15 mouse cellular contexts compared by ENCODE assay signal in the genomic region with DNA sequence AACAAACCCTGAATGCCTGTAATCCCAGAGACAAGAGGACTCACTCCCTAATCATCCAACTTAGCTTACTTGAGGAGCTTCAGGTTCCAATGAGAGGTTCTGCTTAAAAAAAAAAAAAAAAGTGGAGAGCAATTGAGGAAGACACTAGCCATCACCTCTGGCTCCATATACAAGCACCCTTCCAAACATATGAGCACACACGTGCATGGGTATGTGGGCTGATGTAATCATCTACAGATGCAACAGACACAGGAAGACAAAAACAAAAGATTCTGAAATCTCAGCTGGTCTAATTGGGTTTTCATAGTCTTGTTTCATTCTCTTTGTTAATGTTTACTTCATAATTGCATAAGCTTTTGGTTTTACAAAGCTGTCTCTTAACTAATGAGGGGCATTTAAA. TPM values are rescaled to one million over a fixed set of nuclear protein-coding genes. Genes with fewer than 3 reads are reported as not detected.
A peak's percentile ranks its signal among the peaks of the same experiment; 100 is the strongest.
DNase-seq lines count a peak whose midpoint lies in the region; ATAC-seq lines count a peak whose summit lies in the region.
"Had no signal": no experiment of that assay in that cellular context is flagged by ENCODE, and none has a peak within 500 bp of the region (broad histone marks: within the 10 kb centered on the region; RNA-seq: fewer than 3 reads in every experiment).

No protein-coding gene starts in this region.

- no peaks in the 10 kb centered on the region for H3K9me3 ChIP-seq in erythroblast, embryonic 14.5 days (ENCODE audit: control insufficient read depth, low read length)
- no peaks in the 10 kb centered on the region for H3K9me3 ChIP-seq in liver, embryonic 11.5 days (ENCODE audit: control insufficient read depth, low read length)
- no peaks in the 10 kb centered on the region for H3K9me3 ChIP-seq in liver, embryonic 13.5 days (replicated peaks)

- ATAC-seq in erythroblast, adult 5-6 weeks (replicated peaks; ENCODE audit: low FRiP score, poor library complexity, severe bottlenecking): no peak
- no peak for ATAC-seq in liver, embryonic 11.5 days (replicated peaks; ENCODE audit: low FRiP score)
- ATAC-seq in liver, embryonic 13.5 days (ENCODE audit: low read depth): no peak

- H3K4me1 ChIP-seq in erythroblast, embryonic 14.5 days (ENCODE audit: control insufficient read depth): peaks cover 40% of the 10 kb centered on the region
- H3K4me1 ChIP-seq in liver, embryonic 11.5 days (replicated peaks; ENCODE audit: control insufficient read depth, insufficient read depth, low read length): peaks cover 14% of the 10 kb centered on the region
- peaks cover 44% of the 10 kb centered on the region for H3K4me1 ChIP-seq in liver, embryonic 13.5 days (replicated peaks)

- 59% methylated on average over 1 of the region's 1 CpGs for WGBS in liver, embryonic 11.5 days
- WGBS in liver, embryonic 13.5 days (ENCODE audit: insufficient replicate concordance): 48% methylated on average over 1 of the region's 1 CpGs

- peaks cover 22% of the 10 kb centered on the region for H3K36me3 ChIP-seq in erythroblast, embryonic 14.5 days (ENCODE audit: control insufficient read depth)
- H3K36me3 ChIP-seq in liver, embryonic 11.5 days (ENCODE audit: control insufficient read depth, insufficient read depth, low read length): peaks cover 6% of the 10 kb centered on the region
- peaks cover 19% of the 10 kb centered on the region for H3K36me3 ChIP-seq in liver, embryonic 13.5 days

- DNase-seq in liver, embryonic 11.5 days (ENCODE audit: low spot score): no peak
- DNase-seq in liver (no peak), MN1 (ENCODE audit: low spot score) (peak; percentile 20)
- no peak for DNase-seq in liver, embryonic 13.5 days
- no peak for DNase-seq in natural killer cell, adult 2 months (ENCODE audit: low spot score in 2 of 2)
- DNase-seq in ovary, adult 18-20 months (ENCODE audit: low spot score): no peak
- DNase-seq: cerebellum, postnatal 36 days; heart, postnatal 36 days; kidney, adult 2 months had no signal

- no peak overlapping the region for H3K9ac ChIP-seq in liver, embryonic 11.5 days (ENCODE audit: low read depth, low read length)
- 0 out of 2 replicates have a peak overlapping the region, but pooled peaks have one; percentile 18 for H3K9ac ChIP-seq in liver, embryonic 13.5 days

- H3K27me3 ChIP-seq in erythroblast, embryonic 14.5 days (ENCODE audit: control insufficient read depth): no peaks in the 10 kb centered on the region
- no peaks in the 10 kb centered on the region for H3K27me3 ChIP-seq in liver, embryonic 11.5 days (replicated peaks; ENCODE audit: control insufficient read depth, insufficient read depth, low read length)
- no peaks in the 10 kb centered on the region for H3K27me3 ChIP-seq in liver, embryonic 13.5 days

- peak overlapping the region; percentile 68 for H3K4me3 ChIP-seq in erythroblast, embryonic 14.5 days (replicated peaks)
- peak overlapping the region; percentile 96 for H3K4me3 ChIP-seq in liver, embryonic 11.5 days (ENCODE audit: low read depth, low read length)
- H3K4me3 ChIP-seq in liver, embryonic 13.5 days (replicated peaks): peak overlapping the region; percentile 73

- no peak overlapping the region for H3K27ac ChIP-seq in liver, embryonic 11.5 days (ENCODE audit: low read depth, low read length)
- H3K27ac ChIP-seq in liver, embryonic 13.5 days: no peak overlapping the region
- H3K27ac ChIP-seq: layer of hippocampus, adult 2 months had no signal

- peak overlapping the region; percentile 81 for H3K4me2 ChIP-seq in liver, embryonic 11.5 days
- peak overlapping the region; percentile 90 for H3K4me2 ChIP-seq in liver, embryonic 13.5 days

RNA-seq across cellular contexts. Expression of a gene that starts 1.3 kb away (rescaled TPM):
- 0.23 and 0.25 TPM in 2 replicates for polyA plus RNA-seq in erythroblast, embryonic 14.5 days (2012)
- 11.1 and 14.6 TPM in 2 replicates for total RNA-seq in erythroblast, adult 5-6 weeks (2015; ENCODE audit: low replicate concordance)
- total RNA-seq in erythroblast, adult 5-6 weeks (2017; ENCODE audit: low replicate concordance): 7.4 and 10.5 TPM in 2 replicates
- polyA plus RNA-seq in liver, embryonic 11.5 days (2014; fragmentation: Nextera tagmentation; extraction: Ambion mirVana): 31.0 and 32.8 TPM in 2 replicates
- 15.8 and 19.1 TPM in 2 replicates for polyA plus RNA-seq in liver, embryonic 13.5 days (2015; fragmentation: Nextera tagmentation; extraction: Ambion mirVana)

RNA-seq across cellular contexts. Expression of a gene that starts 1.4 kb away (rescaled TPM):
- polyA plus RNA-seq in erythroblast, embryonic 14.5 days (2012): 1.1 TPM in 2 replicates
- 0.58 TPM in 1 of 2 replicates, not detected in the other for total RNA-seq in erythroblast, adult 5-6 weeks (2015; ENCODE audit: low replicate concordance)
- 2.4 TPM in 2 replicates for total RNA-seq in erythroblast, adult 5-6 weeks (2017; ENCODE audit: low replicate concordance)
- polyA plus RNA-seq in liver, embryonic 11.5 days (2014; fragmentation: Nextera tagmentation; extraction: Ambion mirVana): 18.7 and 19.4 TPM in 2 replicates
- 11.4 and 12.4 TPM in 2 replicates for polyA plus RNA-seq in liver, embryonic 13.5 days (2015; fragmentation: Nextera tagmentation; extraction: Ambion mirVana)

RNA-seq across cellular contexts. Expression of a gene that starts 17.2 kb away (rescaled TPM):
- not detected in 2 replicates for polyA plus RNA-seq in erythroblast, embryonic 14.5 days (2012)
- total RNA-seq in erythroblast, adult 5-6 weeks (2015; ENCODE audit: low replicate concordance): not detected in 2 replicates
- total RNA-seq in erythroblast, adult 5-6 weeks (2017; ENCODE audit: low replicate concordance): not detected in 2 replicates
- polyA plus RNA-seq in liver, embryonic 11.5 days (2014; fragmentation: Nextera tagmentation; extraction: Ambion mirVana): not detected in 2 replicates
- not detected in 2 replicates for polyA plus RNA-seq in liver, embryonic 13.5 days (2015; fragmentation: Nextera tagmentation; extraction: Ambion mirVana)
- total RNA-seq: adrenal gland, adult 18-20 months; heart, postnatal 36 days; layer of hippocampus, adult 2 months; left cerebral cortex, postnatal 10 days had no signal
- polyA plus RNA-seq: forebrain, embryonic 11.5 days; kidney, adult 2 months had no signal

Comparison
In these comparisons a context has a peak if more than half of its experiments do, and no peak if none do; other contexts are left out.
1. RNA of a gene that starts 1.3 kb away (polyA plus RNA-seq): 31.0 to 32.8 TPM in liver, embryonic 11.5 days and 15.8 to 19.1 TPM in liver, embryonic 13.5 days; 0.23 to 0.25 TPM in erythroblast, embryonic 14.5 days; every median in the first group is over 10 times any median in the second.
2. Peak in every context shown above with its lines, with median percentiles within 50 percentile points of each other: H3K4me3 ChIP-seq.